Mouse (Mus musculus) myocyte (in vitro differentiated cells): ENCODE measurements around the gene Gm45062.

Experiments used
- CEBPB ChIP-seq: IDR thresholded peaks from 2 replicates; pipeline ENCODE4 v1.6.1; 2011; ENCODE audit warnings: mild to moderate bottlenecking, moderate library complexity; ENCODE audit not compliant: poor library complexity, insufficient read depth, severe bottlenecking
- E2F4 ChIP-seq: IDR thresholded peaks from one replicate; pipeline ENCODE4 v1.6.1; 2011; ENCODE audit warnings: mild to moderate bottlenecking, control low read depth, moderate library complexity; ENCODE audit not compliant: insufficient read depth
- MAX ChIP-seq: IDR thresholded peaks from one replicate; pipeline ENCODE4 v1.6.1; 2011; ENCODE audit warnings: low read depth, mild to moderate bottlenecking, control low read depth
- MYOD1 ChIP-seq, 3 experiments: IDR thresholded peaks; one replicate each; pipeline ENCODE4 v1.6.1; 2011; ENCODE audit warnings: control low read depth in 2 of 3, low read depth in 2 of 3, mild to moderate bottlenecking in 2 of 3, moderate library complexity in 1 of 3; ENCODE audit not compliant: insufficient read length in 2 of 3, control insufficient read depth in 1 of 3
- MYOG ChIP-seq, 3 experiments: IDR thresholded peaks; one replicate each; pipeline ENCODE4 v1.6.1; 2011; ENCODE audit warnings: control low read depth in 2 of 3, low read depth in 2 of 3, mild to moderate bottlenecking in 2 of 3; ENCODE audit not compliant: insufficient read length in 2 of 3, control insufficient read depth in 1 of 3, insufficient read depth in 1 of 3
- POLR2A ChIP-seq: IDR thresholded peaks from one replicate; pipeline ENCODE4 v1.6.1; 2011; ENCODE audit warnings: low read depth, mild to moderate bottlenecking, control low read depth, moderate library complexity; ENCODE audit not compliant: insufficient read length
- POLR2AphosphoS2 ChIP-seq: IDR thresholded peaks from one replicate; pipeline ENCODE4 v1.6.1; 2011; ENCODE audit warnings: low read depth, control low read depth; ENCODE audit not compliant: insufficient read length
- SRF ChIP-seq: IDR thresholded peaks from one replicate; pipeline ENCODE4 v1.6.1; 2011; ENCODE audit warnings: low read depth; ENCODE audit not compliant: control insufficient read depth, insufficient read length
- USF1 ChIP-seq: IDR thresholded peaks from one replicate; pipeline ENCODE4 v1.6.1; 2011; ENCODE audit warnings: low read depth, mild to moderate bottlenecking, control low read depth, moderate library complexity

GRCm38 (mm10) chr6:8210661-8211060 is 48.6 kb upstream of the Gm45062 start:
- TF ChIP-seq POLR2A (no peak), CEBPB (no peak), POLR2AphosphoS2 (no peak), MYOG (IDR thresholded peaks at IDR 0.05; ENCODE audit: control insufficient read depth in 1 of 3, insufficient read depth in 1 of 3, insufficient read length in 2 of 3, low read depth in 2 of 3) (no peak), E2F4 (no peak), USF1 (no peak), MAX (no peak), SRF (no peak), MYOD1 (IDR thresholded peaks at IDR 0.05; ENCODE audit: control insufficient read depth in 1 of 3, insufficient read length in 2 of 3, low read depth in 2 of 3) (no peak)
